ENCODE assay signal across 9 mouse cellular contexts in genomic region chr7:90370071-90370851, GRCm38 (mm10). TPM values are rescaled to one million over a fixed set of nuclear protein-coding genes. Genes with fewer than 3 reads are reported as not detected.
DNase-seq lines count a peak whose midpoint lies in the region; ATAC-seq lines count a peak whose summit lies in the region.
"Had no signal": no experiment of that assay in that cellular context is flagged by ENCODE, and none has a peak within 500 bp of the region (broad histone marks: within the 10 kb centered on the region; RNA-seq: fewer than 3 reads in every experiment).

No protein-coding gene starts in this region.

- no peak for ATAC-seq in forebrain, embryonic 13.5 days
- no peak for ATAC-seq in monocyte, adult 5-6 weeks (replicated peaks; ENCODE audit: insufficient number of reproducible peaks, low FRiP score, low TSS enrichment, poor library complexity, severe bottlenecking)
- ATAC-seq in hindbrain, embryonic 16.5 days: no peak

- no peaks in the 10 kb centered on the region for H3K27me3 ChIP-seq in forebrain, embryonic 13.5 days
- no peaks in the 10 kb centered on the region for H3K27me3 ChIP-seq in hindbrain, embryonic 16.5 days (replicated peaks; ENCODE audit: control insufficient read depth, insufficient read depth, low read length)
- H3K27me3 ChIP-seq: liver, embryonic 15.5 days had no signal

- DNase-seq in urinary bladder, postnatal 36 days (ENCODE audit: low spot score in 2 of 2): peak; percentile 18 to 28
- DNase-seq in urinary bladder, postnatal 4 days (ENCODE audit: low spot score in 2 of 2): no peak
- peak; percentile 36 for DNase-seq in cerebellum, adult 8-10 months
- DNase-seq in heart, postnatal 4 days: peak; percentile 12
- DNase-seq: right cerebral cortex, adult 18-20 months had no signal

- H3K4me2 ChIP-seq in forebrain, embryonic 13.5 days: no peak overlapping the region
- no peak overlapping the region for H3K4me2 ChIP-seq in hindbrain, embryonic 16.5 days (ENCODE audit: low read length)
- H3K4me2 ChIP-seq: liver, embryonic 15.5 days had no signal

- H3K9me3 ChIP-seq in forebrain, embryonic 13.5 days (replicated peaks): no peaks in the 10 kb centered on the region
- no peaks in the 10 kb centered on the region for H3K9me3 ChIP-seq in hindbrain, embryonic 16.5 days (ENCODE audit: control insufficient read depth, low read length)
- H3K9me3 ChIP-seq: liver, embryonic 15.5 days had no signal

- WGBS in forebrain, embryonic 13.5 days: 80% methylated on average over 6 of the region's 6 CpGs
- WGBS in hindbrain, embryonic 16.5 days: 73% methylated on average over 6 of the region's 6 CpGs

- no peaks in the 10 kb centered on the region for H3K4me1 ChIP-seq in forebrain, embryonic 13.5 days
- H3K4me1 ChIP-seq in hindbrain, embryonic 16.5 days (ENCODE audit: control insufficient read depth, insufficient read depth, low read depth, low read length): no peaks in the 10 kb centered on the region
- H3K4me1 ChIP-seq: liver, embryonic 15.5 days had no signal

- H3K36me3 ChIP-seq in forebrain, embryonic 13.5 days (ENCODE audit: poor library complexity, severe bottlenecking): no peaks in the 10 kb centered on the region
- H3K36me3 ChIP-seq in hindbrain, embryonic 16.5 days (ENCODE audit: control insufficient read depth, insufficient read depth, low read length): no peaks in the 10 kb centered on the region
- H3K36me3 ChIP-seq: liver, embryonic 15.5 days had no signal

- no peak overlapping the region for H3K27ac ChIP-seq in forebrain, embryonic 13.5 days
- H3K27ac ChIP-seq in hindbrain, embryonic 16.5 days (ENCODE audit: low read depth, low read length): no peak overlapping the region
- H3K27ac ChIP-seq: liver, embryonic 15.5 days had no signal

- no peak overlapping the region for H3K4me3 ChIP-seq in forebrain, embryonic 13.5 days
- H3K4me3 ChIP-seq in hindbrain, embryonic 16.5 days (ENCODE audit: low read length): no peak overlapping the region
- H3K4me3 ChIP-seq: liver, embryonic 15.5 days had no signal

- no peak overlapping the region for H3K9ac ChIP-seq in forebrain, embryonic 13.5 days
- H3K9ac ChIP-seq in hindbrain, embryonic 16.5 days (ENCODE audit: low read depth, low read length): no peak overlapping the region
- H3K9ac ChIP-seq: liver, embryonic 15.5 days had no signal

RNA-seq across cellular contexts. Expression of gene Ccdc89, which starts 56.1 kb away (rescaled TPM):
- total RNA-seq in heart, postnatal 4 days (2021): under 1 TPM; 0.38 to 0.52 TPM
- polyA plus RNA-seq in forebrain, embryonic 13.5 days (2015; fragmentation: Nextera tagmentation; extraction: Ambion mirVana): 1.3 and 2.3 TPM in 2 replicates
- 0.53 to 0.78 TPM in 2 of 3 replicates, not detected in the other for total RNA-seq in monocyte, adult 5-6 weeks (2017)
- polyA plus RNA-seq in hindbrain, embryonic 16.5 days (2015; fragmentation: Nextera tagmentation; extraction: Ambion mirVana): 1.5 and 2.1 TPM in 2 replicates

Comparison
In these comparisons a context has a peak if more than half of its experiments do, and no peak if none do; other contexts are left out.
1. DNase-seq: peak in urinary bladder, postnatal 36 days (2 of 2), cerebellum, adult 8-10 months (single experiment) and heart, postnatal 4 days (single experiment); none in urinary bladder, postnatal 4 days (0 of 2).